Mouse (Mus musculus) midbrain, embryonic 11.5 days (tissue): Measurements from ENCODE around the gene Asxl2. TPM values are rescaled to one million over a fixed set of nuclear protein-coding genes. Genes with fewer than 3 reads are reported as not detected.
"Not testable (repeated sequence)": the region's sequence is repeated elsewhere in the genome, so short reads cannot be mapped to it uniquely, and the experiment has no call there.

Source experiments
- ATAC-seq: fragments of 200-750 bp; cut with Nextera tagmentation; 2 replicates; pipeline ENCODE4 v1.8.0; 2017; ENCODE audit warnings: moderate TSS enrichment, moderate library complexity; ENCODE audit not compliant: low FRiP score
- DNase-seq: peaks from one replicate; pipeline ENCODE4 v3.0.0; 2015; ENCODE audit warnings: low spot score; ENCODE audit errors: missing footprints
- H3K27ac ChIP-seq: fragments of 300-500 bp; sonication (generic); 2 replicates; pipeline ENCODE4 v1.5.1; 2014; ENCODE audit warnings: low read depth, low read length
- H3K27me3 ChIP-seq: fragments of 300-500 bp; sonication (generic); 2 replicates; pipeline ENCODE4 v1.6.1; 2014; ENCODE audit warnings: mild to moderate bottlenecking, low read length, moderate library complexity, mixed read lengths; ENCODE audit not compliant: control insufficient read depth, insufficient read depth
- H3K36me3 ChIP-seq: fragments of 300-500 bp; sonication (generic); 2 replicates; pipeline ENCODE4 v1.6.1; 2014; ENCODE audit warnings: mild to moderate bottlenecking, low read length, moderate library complexity, mixed read lengths; ENCODE audit not compliant: control insufficient read depth, insufficient read depth
- H3K4me1 ChIP-seq: fragments of 300-500 bp; sonication (generic); 2 replicates; pipeline ENCODE4 v1.6.1; 2014; ENCODE audit warnings: low read length; ENCODE audit not compliant: control insufficient read depth, insufficient read depth
- H3K4me2 ChIP-seq: fragments of 300-500 bp; sonication (generic); 2 replicates; pipeline ENCODE4 v1.6.1; 2014; ENCODE audit warnings: mild to moderate bottlenecking, moderate library complexity
- H3K4me3 ChIP-seq: fragments of 300-500 bp; sonication (generic); 2 replicates; pipeline ENCODE4 v1.5.1; 2014; ENCODE audit warnings: low read depth, low read length
- H3K9ac ChIP-seq: fragments of 300-500 bp; sonication (generic); 2 replicates; pipeline ENCODE4 v1.6.1; 2014; ENCODE audit warnings: low read length
- H3K9me3 ChIP-seq: fragments of 300-500 bp; sonication (generic); 2 replicates; pipeline ENCODE4 v1.6.1; 2016; ENCODE audit warnings: low read length; ENCODE audit not compliant: control insufficient read depth
- WGBS: fragments of 180-500 bp; shearing (Covaris S2); extraction: QIAGEN DNeasy Blood & Tissue Kit; methylation state at CpG from one replicate; pipeline ENCODE4 v1.1.7; 2014; 5-methylcytosine and 5-hydroxymethylcytosine counted together
- polyA plus RNA-seq: library from polyadenylated mRNA; unstranded; fragments of >200 nt; fragmentation: Nextera tagmentation; extraction: Ambion mirVana; gene quantifications from 2 replicates; pipeline ENCODE4 v1.2.1, GENCODE M21; 2014

Asxl2 gene
- polyA plus RNA-seq, 1 experiment from 2014 or later = 13.8 TPM

DNA sequence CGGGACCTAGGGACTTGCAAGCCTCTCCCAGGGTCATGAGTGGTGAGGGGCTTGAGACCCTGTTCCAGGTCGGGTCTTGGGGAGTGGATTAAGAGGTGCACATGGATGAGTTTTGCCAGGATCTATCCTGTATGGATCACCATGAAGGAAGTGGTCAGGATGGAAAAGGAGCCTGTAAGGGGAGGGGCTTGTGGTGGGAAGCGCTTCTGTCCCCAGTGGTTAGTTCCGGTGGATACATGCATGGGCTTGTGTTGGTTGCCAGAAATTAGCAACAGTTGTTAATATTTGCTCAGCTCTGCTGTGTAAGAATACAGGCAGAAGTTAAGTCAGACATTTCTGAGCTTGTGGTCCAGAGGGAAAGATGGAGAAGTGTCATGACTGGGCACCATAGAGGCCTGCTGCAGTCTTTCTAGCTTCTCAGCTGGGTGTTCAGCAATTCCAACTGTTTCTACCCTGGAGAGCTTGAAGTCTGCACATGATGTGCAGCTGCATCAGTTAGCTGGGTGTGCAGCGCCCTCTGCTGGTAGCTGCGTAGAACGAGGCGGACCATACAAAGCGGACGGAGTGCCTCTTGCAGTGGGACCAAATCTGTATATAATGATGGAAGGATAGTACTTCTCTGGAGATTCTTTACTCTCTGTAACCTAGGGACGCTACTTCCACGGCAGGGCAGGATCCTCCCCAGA lies 35.9 kb upstream of the Asxl2 start:
- 32% methylated on average over 12 of the region's 12 CpGs for whole genome bisulfite sequencing
- H3K4me1 ChIP-seq = no peaks in the 10 kb centered on the region
- H3K36me3 ChIP-seq = peaks cover 9% of the 10 kb centered on the region

DNA sequence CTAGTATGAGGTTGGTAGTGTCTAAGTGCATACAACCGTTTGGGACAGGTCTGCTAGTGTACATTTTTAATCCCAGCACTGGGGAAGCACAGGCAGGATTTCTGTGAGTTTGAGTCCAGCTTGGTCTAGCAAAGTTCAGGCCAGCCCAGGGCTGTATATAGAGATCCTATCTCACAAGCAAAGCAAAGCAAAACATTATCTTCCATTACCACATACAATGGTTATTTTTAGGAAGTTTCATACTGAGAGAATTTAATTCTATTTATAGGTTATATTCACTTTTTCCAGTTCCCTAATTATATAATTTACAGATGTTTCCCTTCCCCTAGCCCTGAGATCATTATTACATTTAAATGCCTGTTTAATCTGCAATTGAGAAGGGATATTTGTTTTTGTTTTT lies 35.4 kb upstream of the Asxl2 start:
- no peaks in the 10 kb centered on the region for H3K27me3 ChIP-seq
- ATAC-seq = no peak
- no peak overlapping the region for H3K4me3 ChIP-seq
- H3K4me1 ChIP-seq = no peaks in the 10 kb centered on the region
- peaks cover 9% of the 10 kb centered on the region for H3K36me3 ChIP-seq
- H3K27ac ChIP-seq = no peak overlapping the region
- no peak for DNase-seq
- 64% methylated on average over 1 of the region's 1 CpGs for WGBS
- no peak overlapping the region for H3K4me2 ChIP-seq
- H3K9ac ChIP-seq = no peak overlapping the region
- no peaks in the 10 kb centered on the region for H3K9me3 ChIP-seq

More for the DNA sequence above, 35.9 kb upstream of the Asxl2 start:
- DNase-seq (peak; percentile 96), ATAC-seq (peak; percentile 71)
- H3K4me3 ChIP-seq = no peak overlapping the region
- H3K9me3 ChIP-seq = no peaks in the 10 kb centered on the region
- H3K27ac ChIP-seq = no peak overlapping the region
- H3K9ac ChIP-seq = no peak overlapping the region
- no peaks in the 10 kb centered on the region for H3K27me3 ChIP-seq
- no peak overlapping the region for H3K4me2 ChIP-seq

DNA sequence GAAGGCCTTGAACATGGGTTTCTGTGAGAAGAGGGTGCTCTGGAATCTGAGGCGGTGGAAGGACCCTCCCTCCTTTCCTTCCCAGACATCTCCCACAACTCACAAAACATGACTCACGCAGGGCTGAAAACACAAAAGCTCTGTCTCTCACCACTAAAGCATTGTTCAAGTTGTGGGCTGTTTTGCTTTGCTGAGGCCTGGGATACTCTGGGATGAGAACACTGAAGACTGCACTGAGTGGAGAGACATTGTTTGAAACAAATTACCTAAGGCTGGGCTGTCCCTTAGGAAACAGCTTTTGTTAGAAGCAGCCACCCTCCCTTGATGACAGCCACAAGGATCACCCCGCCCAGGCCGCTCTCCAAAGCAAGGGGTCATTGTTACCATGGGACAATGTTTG lies 33.5 kb upstream of the Asxl2 start:
- H3K27ac ChIP-seq = no peak overlapping the region
- DNase-seq (peak; percentile 62), ATAC-seq (no peak)
- no peaks in the 10 kb centered on the region for H3K4me1 ChIP-seq
- no peaks in the 10 kb centered on the region for H3K27me3 ChIP-seq
- H3K9me3 ChIP-seq = no peaks in the 10 kb centered on the region
- 74% methylated on average over 4 of the region's 4 CpGs for WGBS
- peaks cover 3% of the 10 kb centered on the region for H3K36me3 ChIP-seq
- H3K9ac ChIP-seq = no peak overlapping the region
- no peak overlapping the region for H3K4me2 ChIP-seq
- H3K4me3 ChIP-seq = no peak overlapping the region

DNA sequence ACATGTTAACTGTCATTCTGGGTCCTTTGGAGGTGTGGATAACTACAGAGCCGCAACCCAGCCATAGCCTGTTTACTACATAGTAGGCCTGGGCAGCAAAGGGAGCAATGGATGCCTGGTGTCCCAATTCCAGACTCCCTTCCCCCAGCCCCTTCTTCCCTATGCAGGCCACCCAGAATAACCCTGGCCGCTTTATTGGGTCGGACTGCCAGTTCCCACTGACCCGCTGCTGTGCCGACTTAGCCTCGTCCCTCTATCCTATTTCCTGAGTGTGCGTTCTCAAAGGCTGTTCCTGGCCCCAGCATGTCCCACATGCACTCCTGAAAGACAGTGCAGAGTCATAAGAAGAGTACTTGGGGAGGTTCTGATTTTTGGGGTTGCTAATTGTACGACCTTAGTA lies 29.7 kb upstream of the Asxl2 start:
- DNase-seq (no peak), ATAC-seq (no peak)
- Histone ChIP-seq H3K27me3 (no peaks in the 10 kb centered on the region), H3K4me3 (no peak overlapping the region), H3K9ac (no peak overlapping the region), H3K27ac (no peak overlapping the region), H3K4me2 (no peak overlapping the region), H3K9me3 (no peaks in the 10 kb centered on the region), H3K4me1 (no peaks in the 10 kb centered on the region), H3K36me3 (no peaks in the 10 kb centered on the region)
- 94% methylated on average over 8 of the region's 8 CpGs for WGBS

DNA sequence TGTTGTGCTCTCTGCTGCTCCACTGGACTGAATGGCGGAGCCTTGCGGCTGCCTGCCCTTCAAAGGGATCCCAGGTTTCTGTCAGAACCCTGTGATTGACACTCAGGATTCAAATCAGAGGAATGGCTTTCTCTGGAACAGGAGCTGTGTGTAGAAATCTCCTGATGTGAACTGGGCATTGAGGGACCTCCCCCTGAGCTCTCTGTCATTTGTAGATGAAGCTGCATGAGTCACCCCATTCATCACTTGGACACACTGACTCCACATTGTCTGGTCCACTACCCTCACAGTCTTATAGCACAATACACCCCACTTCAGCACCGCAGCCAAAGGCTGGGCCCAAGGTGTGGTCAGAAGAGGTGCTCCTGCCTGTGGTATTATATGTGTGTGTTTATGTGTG lies 21.0 kb upstream of the Asxl2 start:
- not testable (repeated sequence) for H3K4me2 ChIP-seq, DNase-seq, H3K27me3 ChIP-seq, ATAC-seq, H3K4me3 ChIP-seq, H3K9ac ChIP-seq, H3K9me3 ChIP-seq, H3K27ac ChIP-seq, H3K4me1 ChIP-seq
- 91% methylated on average over 3 of the region's 3 CpGs for WGBS
- peaks cover 12% of the 10 kb centered on the region for H3K36me3 ChIP-seq

DNA sequence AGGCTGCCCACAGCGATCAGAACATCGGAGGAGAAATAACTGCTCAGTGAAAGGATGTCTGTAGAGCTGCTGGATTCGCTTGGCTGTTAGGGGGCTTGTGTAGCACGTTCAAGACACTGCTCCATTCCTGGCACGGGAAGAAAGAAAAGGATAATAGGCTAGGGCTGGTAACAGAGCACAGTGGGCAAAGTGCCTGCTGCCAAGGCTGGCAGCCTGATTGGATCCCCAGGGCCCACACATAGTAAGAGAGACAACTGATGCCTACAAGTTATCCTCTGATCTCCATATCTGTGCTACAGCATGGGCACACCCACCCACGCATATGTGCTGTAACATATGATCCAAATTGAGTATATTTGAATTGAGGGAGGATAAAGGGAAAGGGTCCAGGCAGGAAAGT lies 20.1 kb upstream of the Asxl2 start:
- DNase-seq (no peak), ATAC-seq (no peak)
- no peak overlapping the region for H3K4me3 ChIP-seq
- 95% methylated on average over 6 of the region's 6 CpGs for WGBS
- H3K9ac ChIP-seq = no peak overlapping the region
- no peak overlapping the region for H3K27ac ChIP-seq
- no peaks in the 10 kb centered on the region for H3K4me1 ChIP-seq
- peaks cover 12% of the 10 kb centered on the region for H3K36me3 ChIP-seq
- H3K27me3 ChIP-seq = no peaks in the 10 kb centered on the region
- no peak overlapping the region for H3K4me2 ChIP-seq
- no peaks in the 10 kb centered on the region for H3K9me3 ChIP-seq

DNA sequence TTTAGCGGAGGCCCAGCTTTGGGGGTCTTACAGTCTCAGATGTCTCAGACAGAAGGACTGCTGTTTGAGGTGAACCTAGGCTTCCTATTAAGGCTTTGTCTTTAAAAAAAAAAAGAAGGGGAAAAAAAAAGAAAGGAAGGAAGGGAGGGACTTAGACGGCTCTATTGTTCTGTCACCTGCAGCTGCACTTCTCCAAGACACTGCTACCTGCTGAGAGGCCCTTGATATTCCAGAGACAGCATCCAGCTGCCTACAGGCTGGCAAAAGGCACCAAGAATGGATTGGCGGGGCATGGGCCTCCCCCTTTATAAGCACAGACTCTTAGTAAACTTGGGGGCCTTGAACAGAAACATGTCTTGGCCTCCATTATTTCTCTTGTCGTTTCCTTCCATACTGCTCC lies 11.7 kb upstream of the Asxl2 start:
- Histone ChIP-seq H3K9ac (no peak overlapping the region), H3K4me1 (no peaks in the 10 kb centered on the region), H3K36me3 (no peaks in the 10 kb centered on the region), H3K4me2 (no peak overlapping the region), H3K27ac (no peak overlapping the region), H3K27me3 (no peaks in the 10 kb centered on the region), H3K9me3 (no peaks in the 10 kb centered on the region), H3K4me3 (no peak overlapping the region)
- peak; percentile 62 for DNase-seq
- no peak for ATAC-seq
- 90% methylated on average over 4 of the region's 4 CpGs for WGBS

DNA sequence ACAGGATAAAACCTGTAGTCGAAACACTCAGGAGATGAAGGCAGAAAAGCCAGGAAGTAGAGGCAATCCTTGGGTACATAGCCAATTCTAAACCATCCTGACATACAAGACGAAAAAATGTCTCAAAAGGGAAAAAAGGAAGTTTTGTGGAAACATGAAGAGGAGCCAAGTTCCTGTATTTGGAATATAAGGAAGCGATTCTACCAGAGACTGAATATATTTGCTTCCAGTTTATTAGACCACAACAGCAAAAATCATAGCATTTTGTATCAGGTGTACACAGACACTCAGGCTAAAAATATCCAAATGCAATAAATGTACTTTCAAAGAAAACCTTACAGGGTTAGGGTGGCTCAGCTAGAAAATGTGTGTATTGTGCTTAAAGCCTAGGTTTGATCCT lies 7.9 kb upstream of the Asxl2 start:
- Histone ChIP-seq H3K9me3 (no peaks in the 10 kb centered on the region), H3K9ac (no peak overlapping the region), H3K27me3 (no peaks in the 10 kb centered on the region), H3K36me3 (0 out of 2 replicates have a peak, but pooled peaks cover 4% of the 10 kb centered on the region), H3K27ac (no peak overlapping the region), H3K4me2 (no peak overlapping the region), H3K4me3 (no peak overlapping the region), H3K4me1 (no peaks in the 10 kb centered on the region)
- 93% methylated on average over 3 of the region's 3 CpGs for WGBS
- no peak for ATAC-seq
- no peak for DNase-seq

DNA sequence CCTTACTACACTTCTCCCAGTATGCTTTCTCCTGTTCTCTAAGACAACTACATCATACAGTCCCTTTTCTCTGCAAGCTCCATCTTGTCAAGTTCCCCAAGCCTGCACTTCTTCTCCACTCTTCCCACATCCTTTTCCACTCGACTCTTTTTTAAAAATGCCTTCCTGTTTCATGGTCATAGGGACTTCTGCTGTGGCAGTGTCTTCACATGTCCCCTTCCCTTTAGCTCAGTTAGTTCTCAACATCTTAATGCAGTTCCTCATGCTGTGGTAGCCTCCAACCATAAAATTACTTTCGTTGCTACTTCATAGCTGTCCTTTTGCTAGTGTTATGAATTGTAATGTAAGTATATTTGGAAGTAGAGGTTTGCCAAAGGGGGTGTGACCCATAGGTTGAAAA lies 6.1 kb upstream of the Asxl2 start:
- DNase-seq (no peak), ATAC-seq (no peak)
- Histone ChIP-seq H3K9ac (no peak overlapping the region), H3K4me2 (no peak overlapping the region), H3K9me3 (no peaks in the 10 kb centered on the region), H3K36me3 (0 out of 2 replicates have a peak, but pooled peaks cover 4% of the 10 kb centered on the region), H3K27ac (no peak overlapping the region), H3K27me3 (no peaks in the 10 kb centered on the region), H3K4me1 (peaks cover 3% of the 10 kb centered on the region; the same call in 1 of the 2 replicates), H3K4me3 (no peak overlapping the region)
- WGBS = 85% methylated on average over 2 of the region's 2 CpGs
